In the genomic region with DNA sequence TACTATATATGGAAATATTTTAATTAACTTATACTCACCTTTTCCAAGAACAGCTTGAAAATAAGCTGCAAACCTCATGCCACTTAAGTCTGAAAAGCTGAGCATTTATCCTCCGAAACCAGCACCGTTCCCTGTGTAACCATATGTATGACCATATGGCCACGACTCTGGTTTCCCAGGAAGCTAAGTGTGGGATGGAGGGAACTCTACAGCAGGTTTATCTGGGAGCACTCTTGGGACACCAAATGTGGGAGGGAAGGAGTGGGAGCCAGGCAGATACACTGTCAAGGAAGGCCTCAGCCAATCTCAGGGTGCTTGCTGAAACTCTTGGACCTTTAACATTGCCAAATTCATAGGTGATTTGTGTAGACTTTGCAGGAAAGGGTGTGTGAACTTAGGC, we compare ENCODE assay signal across 15 mouse cellular contexts. TPM values are rescaled to one million over a fixed set of nuclear protein-coding genes. Genes with fewer than 3 reads are reported as not detected.
A peak's percentile ranks its signal among the peaks of the same experiment; 100 is the strongest.
DNase-seq lines count a peak whose midpoint lies in the region; ATAC-seq lines count a peak whose summit lies in the region.
"Had no signal": no experiment of that assay in that cellular context is flagged by ENCODE, and none has a peak within 500 bp of the region (broad histone marks: within the 10 kb centered on the region; RNA-seq: fewer than 3 reads in every experiment).

No protein-coding gene starts in this region.

- H3K27ac ChIP-seq in midbrain, embryonic 13.5 days, result no peak overlapping the region
- H3K27ac ChIP-seq: forebrain, embryonic 13.5 days; hindbrain, embryonic 10.5 days; liver, embryonic 15.5 days had no signal

- H3K4me2 ChIP-seq in midbrain, embryonic 13.5 days (replicated peaks), result no peak overlapping the region
- H3K4me2 ChIP-seq: forebrain, embryonic 13.5 days; liver, embryonic 15.5 days had no signal

- ATAC-seq in midbrain, embryonic 13.5 days, result no peak
- no peak for ATAC-seq in megakaryocyte progenitor cell, adult 5-6 weeks (replicated peaks; ENCODE audit: poor library complexity)
- ATAC-seq: forebrain, embryonic 13.5 days; lung, postnatal 0 days had no signal

- no peak overlapping the region for H3K9ac ChIP-seq in midbrain, embryonic 13.5 days (replicated peaks)
- H3K9ac ChIP-seq: forebrain, embryonic 13.5 days; liver, embryonic 15.5 days had no signal

- 86% methylated on average over 3 of the region's 3 CpGs for WGBS in midbrain, embryonic 13.5 days

- no peaks in the 10 kb centered on the region for H3K9me3 ChIP-seq in midbrain, embryonic 13.5 days
- H3K9me3 ChIP-seq: forebrain, embryonic 13.5 days; hindbrain, embryonic 10.5 days; liver, embryonic 15.5 days had no signal

- H3K27me3 ChIP-seq in midbrain, embryonic 13.5 days, result no peaks in the 10 kb centered on the region
- H3K27me3 ChIP-seq: forebrain, embryonic 13.5 days; liver, embryonic 15.5 days had no signal

- peaks cover 25% of the 10 kb centered on the region for H3K36me3 ChIP-seq in midbrain, embryonic 13.5 days

- H3K4me3 ChIP-seq in midbrain, embryonic 13.5 days (replicated peaks), result no peak overlapping the region
- H3K4me3 ChIP-seq: forebrain, embryonic 13.5 days; hindbrain, embryonic 10.5 days; liver, embryonic 15.5 days had no signal

- peak; percentile 90 for DNase-seq in brain, adult 2 months (ENCODE audit: low read depth, low spot score)
- DNase-seq in fat pad, adult 2 months (ENCODE audit: extremely low read depth, low read depth, low spot score), result peak; percentile 52
- DNase-seq in layer of hippocampus, adult 9-11 months, result peak; percentile 83
- peak; percentile 69 to 73 for DNase-seq in right cerebral cortex, adult 2 months (ENCODE audit: low spot score in 2 of 2)
- no peak for DNase-seq in retina, embryonic 14.5 days (ENCODE audit: low spot score)
- DNase-seq: cerebellum, postnatal 10 days; gastrocnemius, postnatal 25 days; kidney, adult 18-20 months; thymus, adult 2 months had no signal

- peaks cover 26% of the 10 kb centered on the region for H3K4me1 ChIP-seq in midbrain, embryonic 13.5 days (replicated peaks)

RNA-seq across cellular contexts. Expression of gene Taf3, which starts 2.5 kb away (rescaled TPM):
- polyA plus RNA-seq in midbrain, embryonic 13.5 days (2015; fragmentation: Nextera tagmentation; extraction: Ambion mirVana), result 16.4 and 18.0 TPM in 2 replicates
- 20.1 and 21.5 TPM in 2 replicates for total RNA-seq in megakaryocyte progenitor cell, adult 5-6 weeks (2015)
- total RNA-seq in megakaryocyte progenitor cell, adult 5-6 weeks (2017), result 6.7 and 11.7 TPM in 2 replicates

RNA-seq across cellular contexts. Expression of gene Atp5c1, which starts 29.4 kb away (rescaled TPM):
- polyA plus RNA-seq in midbrain, embryonic 13.5 days (2015; fragmentation: Nextera tagmentation; extraction: Ambion mirVana), result 500 and 520 TPM in 2 replicates
- 559 and 601 TPM in 2 replicates for total RNA-seq in megakaryocyte progenitor cell, adult 5-6 weeks (2015)
- total RNA-seq in megakaryocyte progenitor cell, adult 5-6 weeks (2017), result 468 and 493 TPM in 2 replicates

RNA-seq across cellular contexts. Expression of gene Kin, which starts 29.5 kb away (rescaled TPM):
- polyA plus RNA-seq in midbrain, embryonic 13.5 days (2015; fragmentation: Nextera tagmentation; extraction: Ambion mirVana), result 39.0 and 39.6 TPM in 2 replicates
- 23.0 and 27.1 TPM in 2 replicates for total RNA-seq in megakaryocyte progenitor cell, adult 5-6 weeks (2015)
- 29.6 and 34.4 TPM in 2 replicates for total RNA-seq in megakaryocyte progenitor cell, adult 5-6 weeks (2017)
